Mouse (Mus musculus) ES-Bruce4 (cell line): Measurements from ENCODE around the gene Cpb2. TPM values are rescaled to one million over a fixed set of nuclear protein-coding genes. Genes with fewer than 3 reads are reported as not detected.

Experiments
- H3K27ac ChIP-seq: 2 replicates; pipeline ENCODE4 v1.5.1; 2012; ENCODE audit warnings: low read length, inconsistent platforms; ENCODE audit not compliant: insufficient read depth
- H3K27me3 ChIP-seq: 2 replicates; pipeline ENCODE4 v1.6.1; 2012; ENCODE audit warnings: mild to moderate bottlenecking, low read length, inconsistent platforms; ENCODE audit not compliant: control insufficient read depth, poor library complexity, insufficient read depth, severe bottlenecking
- H3K36me3 ChIP-seq: 2 replicates; pipeline ENCODE4 v1.6.1; 2012; ENCODE audit warnings: inconsistent platforms, mild to moderate bottlenecking, low read length, moderate library complexity; ENCODE audit not compliant: control insufficient read depth, poor library complexity, insufficient read depth, severe bottlenecking
- H3K4me1 ChIP-seq: one replicate; pipeline ENCODE4 v1.8.1; 2011; ENCODE audit warnings: low read length; ENCODE audit not compliant: control insufficient read depth, insufficient read depth
- H3K4me3 ChIP-seq: 2 replicates; pipeline ENCODE4 v1.5.1; 2011; ENCODE audit warnings: low read depth, mild to moderate bottlenecking, low read length
- H3K9ac ChIP-seq: 2 replicates; pipeline ENCODE4 v1.6.1; 2012; ENCODE audit warnings: low read depth, mild to moderate bottlenecking, inconsistent platforms; ENCODE audit not compliant: poor library complexity, severe bottlenecking
- H3K9me3 ChIP-seq: replicated peaks from 2 replicates; pipeline ENCODE4 v1.6.1; 2012; ENCODE audit warnings: mild to moderate bottlenecking, low read length, inconsistent platforms; ENCODE audit not compliant: control insufficient read depth, poor library complexity, insufficient read depth, severe bottlenecking
- CTCF ChIP-seq: IDR thresholded peaks from one replicate; pipeline ENCODE4 v1.8.1; 2011; ENCODE audit warnings: low read depth, low read length
- EP300 ChIP-seq: IDR thresholded peaks from 2 replicates; pipeline ENCODE4 v1.6.1; 2011; ENCODE audit warnings: low read depth, low read length; ENCODE audit not compliant: insufficient read depth
- POLR2A ChIP-seq: IDR thresholded peaks from one replicate; pipeline ENCODE4 v1.8.1; 2011; ENCODE audit warnings: low read length; ENCODE audit not compliant: insufficient read depth
- polyA plus RNA-seq: library from polyadenylated mRNA; stranded (reverse); fragments of >200 nt; gene quantifications from 2 replicates; pipeline ENCODE4 v1.2.4, GENCODE M21; 2011; ENCODE audit warnings: low read depth; ENCODE audit not compliant: missing spikeins, insufficient read depth, insufficient read length

The Cpb2 gene
- polyA plus RNA-seq, 1 experiment = not detected

DNA sequence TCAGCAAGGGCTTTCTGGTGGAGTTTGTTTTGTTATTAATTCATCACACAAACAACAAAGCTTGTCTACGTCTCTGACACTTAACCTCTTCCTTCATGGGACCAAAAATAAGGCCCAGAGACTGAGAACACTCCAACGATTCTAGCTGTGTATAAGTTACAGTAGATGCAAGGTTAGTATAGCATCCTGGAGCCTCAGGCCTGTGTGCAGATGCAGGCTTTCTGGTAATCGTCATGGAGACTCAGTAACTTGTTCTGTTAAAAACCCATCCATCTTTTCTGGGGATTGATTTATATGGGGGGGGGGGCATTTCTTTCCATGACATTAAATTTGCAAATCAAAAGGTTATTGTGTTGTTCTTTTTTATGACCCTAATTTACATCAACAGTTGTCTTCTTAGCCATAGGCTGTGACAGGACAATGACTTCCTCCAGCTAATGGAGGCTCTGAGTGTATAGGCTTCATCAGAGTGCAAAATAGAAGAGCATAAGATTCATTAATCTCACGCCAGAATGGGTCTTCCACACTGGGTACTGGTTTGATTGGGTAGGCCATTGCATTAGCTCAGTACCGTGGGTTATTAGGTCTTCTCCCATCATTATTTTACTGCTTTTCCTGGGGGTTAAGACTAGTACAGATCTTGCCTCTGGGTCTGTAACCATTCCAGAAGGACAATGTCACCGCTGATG is 36.6 kb upstream of the Cpb2 start:
- TF ChIP-seq EP300 = no peak
- no peak for TF ChIP-seq POLR2A
- TF ChIP-seq CTCF = no peak

DNA sequence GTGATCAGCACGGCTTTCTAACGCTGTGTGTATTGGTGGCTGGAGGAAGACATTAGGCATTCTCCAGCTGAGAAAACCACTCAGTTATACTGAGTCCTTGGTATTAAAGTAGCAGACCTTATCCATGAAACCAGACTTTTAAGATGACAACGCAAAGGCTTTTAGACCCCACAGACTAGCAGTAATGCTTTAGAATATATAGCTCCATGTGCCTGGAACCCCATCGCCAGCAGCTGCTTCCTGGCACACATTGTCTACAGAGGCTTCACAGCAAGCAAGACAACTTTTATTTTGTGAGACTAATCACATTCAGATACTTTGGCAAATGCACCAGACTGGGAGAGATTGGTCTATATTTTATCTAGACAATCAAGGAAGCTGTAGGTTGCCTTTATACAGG is 35.8 kb upstream of the Cpb2 start:
- H3K27me3 ChIP-seq = no peaks in the 10 kb centered on the region
- TF ChIP-seq POLR2A = no peak
- no peak for TF ChIP-seq CTCF
- no peak for TF ChIP-seq EP300
- no peak overlapping the region for H3K27ac ChIP-seq
- no peaks in the 10 kb centered on the region for H3K4me1 ChIP-seq
- no peaks in the 10 kb centered on the region for H3K36me3 ChIP-seq
- no peak overlapping the region for H3K4me3 ChIP-seq
- H3K9me3 ChIP-seq = no peaks in the 10 kb centered on the region
- H3K9ac ChIP-seq = no peak overlapping the region

More for the DNA sequence above, 36.6 kb upstream of the Cpb2 start:
- Histone ChIP-seq H3K9me3 (no peaks in the 10 kb centered on the region), H3K27me3 (no peaks in the 10 kb centered on the region), H3K4me3 (no peak overlapping the region), H3K36me3 (no peaks in the 10 kb centered on the region), H3K9ac (no peak overlapping the region), H3K4me1 (no peaks in the 10 kb centered on the region), H3K27ac (no peak overlapping the region)

DNA sequence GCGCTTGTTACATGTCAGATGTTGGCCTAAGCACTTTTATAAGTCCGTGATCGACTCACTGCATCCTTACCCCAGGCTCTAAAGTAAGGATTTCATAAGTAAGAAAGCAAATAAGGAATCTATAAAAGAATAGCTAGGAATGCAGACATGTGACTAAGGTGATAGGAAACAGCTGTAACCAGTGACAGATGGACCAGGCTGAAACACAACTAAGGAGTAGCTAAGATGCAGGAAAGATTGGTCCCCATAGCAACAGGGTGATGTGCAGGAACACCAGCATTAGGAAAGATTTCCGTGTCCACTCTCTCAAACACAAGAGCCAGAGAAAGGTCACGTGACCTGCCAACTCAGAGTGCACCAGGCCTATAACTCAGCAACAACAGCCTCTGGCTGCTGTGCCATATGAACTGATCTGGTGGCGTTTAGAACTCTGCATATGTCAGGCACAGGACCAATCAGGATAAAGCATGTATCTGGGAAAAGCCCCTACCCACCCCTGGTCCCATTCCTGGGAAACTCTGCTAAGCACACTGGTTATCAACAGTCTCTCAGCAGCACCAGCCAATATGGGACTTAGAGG is 33.4 kb upstream of the Cpb2 start:
- H3K27ac ChIP-seq = no peak overlapping the region
- TF ChIP-seq POLR2A (no peak), CTCF (no peak), EP300 (no peak)

DNA sequence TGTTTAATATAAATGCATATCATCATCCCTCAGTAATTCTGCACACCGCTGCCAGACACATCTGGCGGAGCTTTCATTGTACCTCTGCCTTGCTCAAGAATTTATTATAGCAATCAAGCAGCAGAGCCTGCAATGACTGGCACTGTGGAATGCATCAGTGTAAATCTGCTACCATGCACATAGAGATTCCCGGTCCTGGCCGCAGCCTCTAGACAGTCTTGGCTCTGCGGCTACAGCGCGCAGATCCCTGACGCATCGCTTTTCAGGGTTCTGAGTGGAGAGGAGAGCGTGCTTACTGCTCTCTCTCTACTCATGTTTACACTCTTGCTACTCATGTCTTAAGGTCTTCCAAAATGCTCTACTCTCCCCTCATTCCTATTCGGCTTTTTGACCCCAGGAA is 28.3 kb upstream of the Cpb2 start:
- H3K27ac ChIP-seq = no peak overlapping the region
- H3K4me1 ChIP-seq = no peaks in the 10 kb centered on the region
- H3K9ac ChIP-seq = no peak overlapping the region
- no peaks in the 10 kb centered on the region for H3K36me3 ChIP-seq
- no peak for TF ChIP-seq POLR2A
- no peak for TF ChIP-seq EP300
- TF ChIP-seq CTCF = no peak
- H3K27me3 ChIP-seq = no peaks in the 10 kb centered on the region
- no peak overlapping the region for H3K4me3 ChIP-seq
- no peaks in the 10 kb centered on the region for H3K9me3 ChIP-seq

More for the DNA sequence above, 33.4 kb upstream of the Cpb2 start:
- Histone ChIP-seq H3K27me3 (no peaks in the 10 kb centered on the region), H3K36me3 (no peaks in the 10 kb centered on the region), H3K9ac (no peak overlapping the region), H3K4me1 (no peaks in the 10 kb centered on the region), H3K9me3 (no peaks in the 10 kb centered on the region), H3K4me3 (no peak overlapping the region)

- Histone ChIP-seq H3K36me3 (no peaks in the 10 kb centered on the region), H3K27ac (no peak overlapping the region), H3K9ac (no peak overlapping the region), H3K4me3 (no peak overlapping the region), H3K4me1 (no peaks in the 10 kb centered on the region), H3K27me3 (no peaks in the 10 kb centered on the region), H3K9me3 (no peaks in the 10 kb centered on the region)
- no peak for TF ChIP-seq POLR2A
- no peak for TF ChIP-seq CTCF
- no peak for TF ChIP-seq EP300
Observed at GRCm38 (mm10) chr14:75218843-75219242, 23.2 kb upstream of the Cpb2 start.

DNA sequence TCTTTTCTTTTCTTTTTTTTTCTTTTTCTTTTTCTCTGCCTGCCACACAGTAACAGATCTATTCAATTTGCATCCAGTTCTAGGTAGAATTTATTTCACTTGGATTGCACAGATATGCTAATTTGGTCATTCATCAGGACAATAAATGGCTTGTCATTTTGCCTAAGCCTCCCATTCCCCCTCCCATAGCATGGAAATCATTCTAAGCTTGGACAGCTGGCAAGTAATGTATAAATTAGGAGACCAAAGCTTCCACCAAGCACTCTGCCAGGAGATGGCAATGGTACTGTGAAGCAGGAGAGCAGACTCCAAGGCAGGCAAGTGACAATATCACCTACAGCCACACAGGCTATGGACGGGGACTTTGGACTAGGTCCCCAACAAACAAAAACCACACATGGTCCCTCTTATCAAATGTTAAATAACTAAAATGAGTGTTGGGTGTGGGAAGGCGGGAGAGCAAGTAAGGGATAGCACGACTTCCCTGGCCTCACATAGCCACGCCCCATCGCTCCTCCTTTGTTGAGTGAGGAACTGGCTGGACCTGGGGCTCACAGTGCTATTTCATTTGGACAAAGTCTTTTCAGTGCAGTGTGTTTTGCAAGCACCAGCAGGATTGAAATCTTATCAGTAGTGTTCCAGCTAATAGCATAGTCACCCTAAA is 22.7 kb upstream of the Cpb2 start:
- Histone ChIP-seq H3K9me3 (no peaks in the 10 kb centered on the region), H3K36me3 (no peaks in the 10 kb centered on the region), H3K4me1 (no peaks in the 10 kb centered on the region), H3K27me3 (no peaks in the 10 kb centered on the region), H3K9ac (no peak overlapping the region), H3K27ac (no peak overlapping the region), H3K4me3 (no peak overlapping the region)
- TF ChIP-seq CTCF = no peak
- TF ChIP-seq POLR2A = no peak
- no peak for TF ChIP-seq EP300
